Mouse (Mus musculus) limb, embryonic 13.5 days (tissue): ENCODE results near the gene Eml6. TPM values are rescaled to one million over a fixed set of nuclear protein-coding genes. Genes with fewer than 3 reads are reported as not detected.

Experiments
- ATAC-seq: fragments of 200-750 bp; cut with Nextera tagmentation; 2 replicates; pipeline ENCODE4 v1.8.0; 2017; ENCODE audit warnings: low read depth, moderate number of reproducible peaks, moderate TSS enrichment; ENCODE audit not compliant: low FRiP score
- H3K27ac ChIP-seq: fragments of 300-500 bp; sonication (generic); 2 replicates; pipeline ENCODE4 v1.5.1; 2015; ENCODE audit warnings: inconsistent platforms, mild to moderate bottlenecking, moderate library complexity
- H3K27me3 ChIP-seq: fragments of 300-500 bp; sonication (generic); 2 replicates; pipeline ENCODE4 v1.6.1; 2015; ENCODE audit warnings: mild to moderate bottlenecking, inconsistent platforms
- H3K36me3 ChIP-seq: fragments of 300-500 bp; sonication (generic); 2 replicates; pipeline ENCODE4 v1.6.1; 2015; ENCODE audit warnings: inconsistent platforms, mild to moderate bottlenecking, moderate library complexity
- H3K4me1 ChIP-seq: fragments of 300-500 bp; sonication (generic); 2 replicates; pipeline ENCODE4 v1.6.1; 2015; ENCODE audit warnings: inconsistent platforms
- H3K4me2 ChIP-seq: fragments of 300-500 bp; sonication (generic); replicated peaks from 2 replicates; pipeline ENCODE4 v1.6.1; 2015; ENCODE audit warnings: inconsistent platforms, mild to moderate bottlenecking, moderate library complexity
- H3K4me3 ChIP-seq: fragments of 300-500 bp; sonication (generic); 2 replicates; pipeline ENCODE4 v1.5.1; 2015; ENCODE audit warnings: moderate library complexity, mild to moderate bottlenecking, inconsistent platforms
- H3K9ac ChIP-seq: fragments of 300-500 bp; sonication (generic); 2 replicates; pipeline ENCODE4 v1.6.1; 2015; ENCODE audit warnings: mild to moderate bottlenecking, inconsistent platforms
- H3K9me3 ChIP-seq: fragments of 300-500 bp; sonication (generic); 2 replicates; pipeline ENCODE4 v1.6.1; 2016; ENCODE audit warnings: inconsistent platforms
- WGBS: fragments of 180-500 bp; shearing (Covaris S2); methylation state at CpG from one replicate; pipeline ENCODE4 v1.1.7; 2015; 5-methylcytosine and 5-hydroxymethylcytosine counted together
- polyA plus RNA-seq: library from polyadenylated mRNA; unstranded; fragments of >200 nt; fragmentation: Nextera tagmentation; extraction: Ambion mirVana; gene quantifications from 2 replicates; pipeline ENCODE4 v1.2.1, GENCODE M21; 2015

Gene Eml6
- polyA plus RNA-seq, 1 experiment from 2014 or later: 0.59 TPM

DNA sequence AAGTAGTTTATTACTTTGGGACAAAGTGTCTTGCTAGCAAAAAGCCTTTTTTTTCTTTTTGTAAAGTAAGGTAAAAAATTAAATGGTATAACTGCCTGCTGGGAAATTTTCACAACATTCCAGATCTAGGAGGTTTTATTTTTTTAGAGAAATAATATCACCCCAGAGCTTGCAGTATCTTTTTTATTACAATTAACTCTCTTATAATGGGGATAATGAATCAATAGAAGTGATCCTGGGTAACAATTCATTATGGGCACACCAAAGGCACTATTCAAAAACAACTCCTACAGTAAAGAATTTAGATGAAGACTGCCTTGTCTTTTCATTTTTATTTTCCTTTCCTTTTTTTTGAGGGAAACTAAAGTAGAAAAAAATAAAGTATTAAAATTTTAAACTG, 331.1 kb downstream of the Eml6 start:
- H3K4me1 ChIP-seq: peaks cover 6% of the 10 kb centered on the region
- ATAC-seq: no peak
- H3K27ac ChIP-seq: no peak overlapping the region
- no peak overlapping the region for H3K4me3 ChIP-seq
- no peaks in the 10 kb centered on the region for H3K27me3 ChIP-seq
- H3K9me3 ChIP-seq: no peaks in the 10 kb centered on the region
- no peak overlapping the region for H3K4me2 ChIP-seq
- peaks cover 9% of the 10 kb centered on the region; the same call in 1 of the 2 replicates for H3K36me3 ChIP-seq
- H3K9ac ChIP-seq: no peak overlapping the region

DNA sequence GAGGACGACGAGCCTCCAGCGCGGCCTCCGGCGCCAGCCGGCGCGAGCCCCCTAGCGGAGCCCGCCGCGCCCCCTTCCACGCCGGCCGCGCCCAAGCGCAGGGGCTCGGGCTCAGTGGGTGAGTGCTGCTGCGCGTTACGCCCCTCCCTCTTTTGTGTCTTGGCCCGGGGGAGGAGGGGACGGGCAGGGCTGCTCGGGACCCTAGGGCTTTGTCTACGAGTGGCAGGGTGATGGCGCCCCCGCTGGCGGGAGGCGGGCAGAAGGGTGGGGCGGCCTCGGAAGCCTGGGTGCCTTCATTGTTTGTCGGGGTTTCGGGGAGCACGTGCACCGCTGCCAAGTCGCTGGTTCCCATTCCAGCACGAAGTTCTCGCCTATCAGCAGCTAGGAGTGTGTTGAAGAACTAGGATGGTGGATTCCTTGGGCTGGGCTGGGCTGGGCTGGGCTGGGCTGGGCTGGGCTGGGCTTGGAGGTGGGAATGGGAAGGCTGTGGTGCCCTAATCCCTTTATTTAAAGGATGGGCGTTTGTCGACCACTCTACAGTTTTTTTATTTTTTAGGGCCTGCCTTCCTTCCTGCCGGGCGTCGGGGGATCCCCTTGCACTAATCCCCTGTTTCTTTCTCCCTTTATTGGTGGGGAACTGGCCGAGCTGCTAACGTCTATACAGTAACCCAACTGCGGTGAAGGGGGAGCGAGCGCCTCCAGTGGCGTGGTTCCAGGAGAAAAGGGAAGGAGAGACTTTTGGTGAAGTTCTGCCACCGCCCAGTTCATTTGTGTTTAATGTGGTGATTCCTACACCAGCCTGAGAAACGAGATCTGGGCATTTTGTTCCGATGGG, 332.0 kb downstream of the Eml6 start:
- Histone ChIP-seq H3K9me3 (no peaks in the 10 kb centered on the region), H3K4me1 (peaks cover 6% of the 10 kb centered on the region), H3K4me3 (peak overlapping the region; percentile 95), H3K9ac (peak overlapping the region; percentile 98), H3K4me2 (peak overlapping the region; percentile 60), H3K27me3 (no peaks in the 10 kb centered on the region), H3K27ac (peak overlapping the region; percentile 99), H3K36me3 (peaks cover 9% of the 10 kb centered on the region; the same call in 1 of the 2 replicates)
- peak; percentile 77 for ATAC-seq
- under 1% methylated on average over 50 of the region's 53 CpGs for WGBS

Other genes with a start within 250 kb of the Eml6 start
- 0.09 and 0.23 TPM in 2 replicates for gene 4931440F15Rik, start 200.4 kb downstream of the Eml6 start, polyA plus RNA-seq
- gene Sptbn1, start 242.1 kb upstream of the Eml6 start, polyA plus RNA-seq: 91.3 and 95.8 TPM in 2 replicates